Mouse (Mus musculus) intestine, embryonic 15.5 days (tissue): ENCODE measurements around the gene Dph3. TPM values are rescaled to one million over a fixed set of nuclear protein-coding genes. Genes with fewer than 3 reads are reported as not detected.
A peak's percentile ranks its signal among the peaks of the same experiment; 100 is the strongest.

Experiments
- ATAC-seq: fragments of 200-750 bp; cut with Nextera tagmentation; 2 replicates; pipeline ENCODE4 v1.8.0; 2017; ENCODE audit warnings: moderate TSS enrichment, moderate library complexity
- H3K27ac ChIP-seq: fragments of 300-500 bp; sonication (generic); 2 replicates; pipeline ENCODE4 v1.5.1; 2015; ENCODE audit warnings: mild to moderate bottlenecking, inconsistent platforms
- H3K27me3 ChIP-seq: fragments of 300-500 bp; sonication (generic); replicated peaks from 2 replicates; pipeline ENCODE4 v1.6.1; 2015; ENCODE audit warnings: inconsistent platforms
- H3K36me3 ChIP-seq: fragments of 300-500 bp; sonication (generic); 2 replicates; pipeline ENCODE4 v1.6.1; 2015; ENCODE audit warnings: inconsistent platforms
- H3K4me1 ChIP-seq: fragments of 300-500 bp; sonication (generic); replicated peaks from 2 replicates; pipeline ENCODE4 v1.6.1; 2015; ENCODE audit warnings: inconsistent platforms
- H3K4me2 ChIP-seq: fragments of 300-500 bp; sonication (generic); replicated peaks from 2 replicates; pipeline ENCODE4 v1.6.1; 2015; ENCODE audit warnings: mild to moderate bottlenecking, inconsistent platforms
- H3K4me3 ChIP-seq: fragments of 300-500 bp; sonication (generic); replicated peaks from 2 replicates; pipeline ENCODE4 v1.5.1; 2015; ENCODE audit warnings: inconsistent platforms
- H3K9ac ChIP-seq: fragments of 300-500 bp; sonication (generic); 2 replicates; pipeline ENCODE4 v1.6.1; 2015; ENCODE audit warnings: inconsistent platforms
- H3K9me3 ChIP-seq: fragments of 300-500 bp; sonication (generic); 2 replicates; pipeline ENCODE4 v1.6.1; 2016; ENCODE audit warnings: inconsistent platforms
- WGBS: fragments of 180-500 bp; shearing (Covaris S2); methylation state at CpG from one replicate; pipeline ENCODE4 v1.1.7; 2015; 5-methylcytosine and 5-hydroxymethylcytosine counted together
- polyA plus RNA-seq: library from polyadenylated mRNA; unstranded; fragments of >200 nt; fragmentation: Nextera tagmentation; extraction: Ambion mirVana; gene quantifications from 2 replicates; pipeline ENCODE4 v1.2.1, GENCODE M21; 2015

Dph3 gene
- polyA plus RNA-seq, 1 experiment from 2014 or later: 105 TPM

- Histone ChIP-seq H3K4me1 (no peaks in the 10 kb centered on the region), H3K9ac (no peak overlapping the region), H3K4me2 (no peak overlapping the region), H3K36me3 (no peaks in the 10 kb centered on the region), H3K27me3 (no peaks in the 10 kb centered on the region), H3K27ac (no peak overlapping the region), H3K9me3 (no peaks in the 10 kb centered on the region), H3K4me3 (no peak overlapping the region)
- WGBS: 70% methylated on average over 8 of the region's 8 CpGs
- no peak for ATAC-seq
These were observed 39.2 kb downstream of the Dph3 start for GRCm38 (mm10) chr14:32046357-32046756.

- no peak overlapping the region for H3K4me3 ChIP-seq
- 23% methylated on average over 5 of the region's 5 CpGs for WGBS
- no peak overlapping the region for H3K9ac ChIP-seq
- H3K4me1 ChIP-seq: no peaks in the 10 kb centered on the region
- no peaks in the 10 kb centered on the region for H3K36me3 ChIP-seq
- H3K27ac ChIP-seq: no peak overlapping the region
- ATAC-seq: peak; percentile 36; the same call in 1 of the 2 replicates
- H3K27me3 ChIP-seq: no peaks in the 10 kb centered on the region
- H3K4me2 ChIP-seq: no peak overlapping the region
- H3K9me3 ChIP-seq: no peaks in the 10 kb centered on the region
These were observed 43.4 kb downstream of the Dph3 start for GRCm38 (mm10) chr14:32042108-32042507.

- H3K27me3 ChIP-seq: no peaks in the 10 kb centered on the region
- no peak overlapping the region for H3K9ac ChIP-seq
- H3K9me3 ChIP-seq: no peaks in the 10 kb centered on the region
- H3K4me2 ChIP-seq: no peak overlapping the region
- H3K27ac ChIP-seq: no peak overlapping the region
- WGBS: 85% methylated on average over 8 of the region's 8 CpGs
- no peak overlapping the region for H3K4me3 ChIP-seq
- ATAC-seq: no peak
- H3K36me3 ChIP-seq: no peaks in the 10 kb centered on the region
- no peaks in the 10 kb centered on the region for H3K4me1 ChIP-seq
These were observed 47.8 kb downstream of the Dph3 start for GRCm38 (mm10) chr14:32037661-32038252.

- Histone ChIP-seq H3K27me3 (no peaks in the 10 kb centered on the region), H3K9ac (no peak overlapping the region), H3K4me2 (no peak overlapping the region), H3K27ac (no peak overlapping the region), H3K4me3 (no peak overlapping the region), H3K9me3 (no peaks in the 10 kb centered on the region), H3K4me1 (no peaks in the 10 kb centered on the region), H3K36me3 (no peaks in the 10 kb centered on the region)
- WGBS: 80% methylated on average over 5 of the region's 5 CpGs
- ATAC-seq: no peak
These were observed 49.0 kb downstream of the Dph3 start for GRCm38 (mm10) chr14:32036482-32036881.

- no peaks in the 10 kb centered on the region; the same call in 1 of the 2 replicates for H3K27me3 ChIP-seq
- 0 out of 2 replicates have a peak, but pooled peaks have one; percentile 49 for ATAC-seq
- H3K9me3 ChIP-seq: no peaks in the 10 kb centered on the region
- WGBS: 14% methylated on average over 4 of the region's 4 CpGs
- H3K9ac ChIP-seq: no peak overlapping the region
- H3K36me3 ChIP-seq: no peaks in the 10 kb centered on the region
- no peak overlapping the region for H3K4me2 ChIP-seq
- H3K27ac ChIP-seq: no peak overlapping the region
- H3K4me3 ChIP-seq: no peak overlapping the region
- H3K4me1 ChIP-seq: no peaks in the 10 kb centered on the region
These were observed 53.0 kb downstream of the Dph3 start for GRCm38 (mm10) chr14:32032522-32032921.

Other genes with a start within 250 kb of the Dph3 start
- gene Galnt15, start 56.7 kb downstream of the Dph3 start, polyA plus RNA-seq: 0.04 and 0.05 TPM in 2 replicates
- 34.8 and 39.1 TPM in 2 replicates for gene Oxnad1, start 355 bp downstream of the Dph3 start, polyA plus RNA-seq
- gene Msmb, start 56.3 kb upstream of the Dph3 start, polyA plus RNA-seq: not detected in 2 replicates
- gene Ncoa4, start 74.1 kb upstream of the Dph3 start, polyA plus RNA-seq: 164 and 166 TPM in 2 replicates
- gene Timm23, start 116.2 kb upstream of the Dph3 start, polyA plus RNA-seq: 335 and 338 TPM in 2 replicates
- 35.9 and 37.0 TPM in 2 replicates for gene Parg, start 116.2 kb upstream of the Dph3 start, polyA plus RNA-seq
- gene Ogdhl, start 236.3 kb upstream of the Dph3 start, polyA plus RNA-seq: 21.9 and 22.5 TPM in 2 replicates